Mouse (Mus musculus) hematopoietic stem cell, adult 5-6 weeks (primary cell): ENCODE data around the gene Ccn1. TPM values are rescaled to one million over a fixed set of nuclear protein-coding genes. Genes with fewer than 3 reads are reported as not detected.

ENCODE experiments used
- ATAC-seq, 2 experiments: fragments of 125-278 bp in 1 of 2; replicated peaks in 1 of 2; 2 replicates each; pipeline ENCODE4 v1.8.0; 2016 to 2017; ENCODE audit warnings: inconsistent platforms in 2 of 2, mild to moderate bottlenecking in 2 of 2, moderate number of reproducible peaks in 2 of 2, low read depth in 1 of 2, moderate TSS enrichment in 1 of 2; ENCODE audit not compliant: low FRiP score in 2 of 2, poor library complexity in 2 of 2, severe bottlenecking in 2 of 2, insufficient read depth in 1 of 2, low TSS enrichment in 1 of 2
- total RNA-seq: library from RNA; stranded (forward); fragments of 172-1452, 232-1000 nt; gene quantifications from 2 replicates; pipeline ENCODE4 v1.2.3, GENCODE M21; 2017

Ccn1 gene
- total RNA-seq, 1 experiment from 2014 or later: not detected

DNA sequence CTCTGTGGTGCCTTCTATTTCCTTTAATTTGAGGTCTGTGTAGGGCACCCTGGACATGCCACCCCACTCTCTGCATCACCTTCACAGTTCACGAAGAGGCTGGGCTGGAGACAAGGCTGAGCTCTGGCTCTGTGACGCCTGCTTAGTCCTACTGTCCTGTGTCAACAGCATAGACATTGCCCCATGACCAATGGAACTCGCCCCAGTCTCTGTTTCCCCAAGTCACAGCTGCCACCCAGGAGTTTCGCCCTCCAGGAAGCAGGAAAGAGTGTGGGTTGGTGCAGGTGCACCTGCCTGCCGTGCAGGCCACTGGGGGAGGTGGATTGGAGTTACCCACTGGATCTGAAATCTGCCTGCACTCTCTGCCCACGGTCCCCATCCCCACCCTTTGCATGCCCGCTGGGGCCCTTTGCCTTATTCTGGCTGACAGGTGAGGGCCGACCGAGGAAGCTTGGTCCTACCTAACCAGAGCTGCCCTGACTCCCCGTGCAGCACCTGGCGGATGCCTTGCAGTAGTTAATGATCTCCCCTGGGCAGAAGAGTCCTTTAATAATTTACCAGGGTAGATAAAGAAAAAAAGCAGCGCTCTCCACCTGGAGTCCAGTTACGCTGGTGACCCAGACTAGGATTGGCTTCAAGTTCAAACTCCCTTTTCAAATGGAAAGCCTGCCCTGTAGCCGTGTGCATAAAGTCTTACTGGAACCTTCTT, 15.6 kb downstream of the Ccn1 start:
- no peak for ATAC-seq

DNA sequence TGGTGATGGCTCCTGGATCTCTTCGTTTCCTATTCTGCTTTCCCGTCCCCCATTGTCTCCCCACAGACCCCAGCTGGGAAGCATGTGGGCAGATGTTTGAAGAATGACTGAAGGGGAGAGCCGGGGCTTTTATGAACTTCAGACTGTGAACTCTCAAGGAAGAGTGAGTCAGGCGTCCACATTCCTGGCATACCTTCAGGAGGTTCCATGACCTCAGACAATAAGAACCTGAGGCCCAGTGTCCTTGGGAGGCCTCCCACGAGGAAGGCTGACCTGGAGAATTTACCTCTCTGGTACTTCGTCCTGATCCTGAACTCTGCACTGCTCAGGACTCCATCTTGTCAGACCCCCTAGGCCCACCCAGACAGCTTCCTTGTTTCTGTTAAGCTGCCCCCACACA, 16.9 kb downstream of the Ccn1 start:
- ATAC-seq: no peak

DNA sequence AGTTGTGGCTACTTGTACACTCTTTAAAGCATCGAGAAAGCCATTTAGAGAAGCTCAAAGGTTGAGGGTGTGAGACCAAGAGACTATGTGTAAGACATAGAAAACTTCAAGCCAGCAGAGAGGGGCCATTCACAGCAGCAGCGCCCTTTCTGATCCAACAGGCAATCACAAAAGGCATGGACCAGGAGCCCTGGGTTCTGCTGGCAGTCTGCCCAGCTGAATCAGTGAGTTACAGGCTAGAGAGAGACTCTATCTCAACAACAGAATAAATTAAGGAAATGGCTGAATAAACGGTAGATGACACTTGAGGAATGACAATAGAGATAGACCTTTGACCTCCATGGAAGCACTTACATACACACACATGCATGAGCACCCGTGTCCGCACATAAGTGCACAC, 21.1 kb downstream of the Ccn1 start:
- ATAC-seq: no peak

DNA sequence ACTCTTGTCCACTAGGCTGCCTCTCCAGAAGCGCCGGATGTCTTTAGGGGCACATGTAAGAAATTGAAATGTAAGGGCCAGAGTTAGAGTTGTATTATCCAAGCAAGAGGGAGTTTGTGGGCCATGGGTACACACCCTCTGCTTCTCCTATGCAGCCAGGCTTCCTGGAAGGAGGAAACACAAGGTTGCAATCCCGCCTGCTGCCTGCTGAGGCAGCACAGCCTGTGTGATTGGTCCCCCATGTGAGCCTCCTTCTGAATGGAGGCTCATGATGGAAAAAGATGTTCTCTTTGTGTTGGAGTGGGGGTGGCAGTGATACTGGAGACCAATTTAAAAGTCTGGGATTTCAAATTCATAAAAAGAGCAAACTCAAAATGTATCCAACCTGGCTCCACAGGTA, 22.0 kb downstream of the Ccn1 start:
- peak; percentile 68 to 71 for ATAC-seq

DNA sequence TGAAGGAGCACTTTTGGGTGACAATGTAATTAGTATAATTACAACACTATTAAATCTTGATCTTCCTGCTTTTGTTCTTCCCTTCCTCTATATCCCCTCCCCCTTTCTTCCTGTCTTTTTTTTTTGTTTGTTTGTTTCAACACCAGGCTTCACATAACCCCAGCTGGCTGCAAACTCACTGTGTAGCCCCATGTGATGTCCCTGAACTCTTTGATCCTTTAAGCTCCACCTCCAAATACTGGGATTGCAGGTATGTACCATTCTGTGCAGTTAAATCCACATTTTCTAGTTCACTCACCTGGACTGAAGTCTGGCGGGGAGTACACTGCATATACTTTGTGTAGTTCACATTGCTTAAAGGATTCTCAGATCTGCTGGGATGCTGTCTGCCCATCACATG, 23.7 kb downstream of the Ccn1 start:
- no peak for ATAC-seq

DNA sequence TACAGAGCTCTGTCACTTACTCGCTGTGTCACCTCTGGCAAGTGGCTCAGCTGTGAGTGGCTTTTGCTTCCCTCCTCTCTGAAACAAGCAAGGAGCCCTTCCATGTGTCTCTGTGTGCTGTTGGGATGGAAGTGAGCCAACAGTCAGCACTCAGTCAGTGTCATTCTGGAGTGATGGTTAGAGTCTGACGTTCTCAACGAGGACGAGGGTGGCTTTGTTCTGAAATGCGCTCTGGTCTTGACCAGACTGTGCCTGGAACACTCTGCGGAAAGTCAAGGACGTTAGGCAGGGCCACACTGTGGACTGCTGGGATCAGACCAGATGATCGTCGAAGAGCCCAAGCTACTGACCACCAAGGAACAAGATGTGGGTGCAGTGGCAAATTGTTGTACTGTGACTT, 24.2 kb downstream of the Ccn1 start:
- ATAC-seq: no peak

DNA sequence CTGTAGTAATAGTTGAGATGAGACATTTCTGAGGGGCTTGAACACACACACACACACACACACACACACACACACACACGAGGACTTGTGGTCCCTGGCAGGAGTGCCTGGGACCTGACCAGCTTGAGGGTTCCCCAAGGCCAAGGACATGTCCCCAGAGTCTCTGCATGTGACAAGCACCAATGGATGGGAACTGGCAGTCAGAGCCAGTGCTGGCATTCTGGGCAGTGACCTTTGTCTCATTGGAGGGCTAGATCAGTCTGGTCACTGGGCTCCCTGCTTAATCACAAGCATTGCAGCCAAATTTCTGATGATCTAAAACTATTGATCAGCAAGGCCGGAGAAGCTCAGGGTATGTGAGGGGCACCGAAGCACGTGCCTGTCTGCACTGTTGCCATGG, 25.0 kb downstream of the Ccn1 start:
- no peak for ATAC-seq

DNA sequence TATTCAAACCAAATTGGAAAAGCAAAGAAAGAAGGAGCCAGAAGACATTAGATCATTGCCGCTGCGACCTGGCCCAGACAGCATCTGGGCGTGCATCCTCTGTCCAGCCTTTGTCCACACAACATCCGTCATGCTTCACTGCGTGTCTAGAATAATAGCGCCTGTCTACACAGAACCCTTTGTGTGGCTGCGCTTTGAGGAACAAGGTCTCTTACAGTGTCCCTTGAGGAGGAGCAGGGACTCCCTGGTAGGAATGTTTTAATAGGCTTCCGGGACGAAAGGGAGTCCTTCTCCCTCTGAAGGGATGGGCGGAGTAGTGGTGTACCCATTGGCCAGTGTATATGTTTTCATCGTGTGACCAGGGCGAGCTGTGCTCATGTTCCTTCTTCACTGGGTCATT, 26.7 kb downstream of the Ccn1 start:
- ATAC-seq: no peak

DNA sequence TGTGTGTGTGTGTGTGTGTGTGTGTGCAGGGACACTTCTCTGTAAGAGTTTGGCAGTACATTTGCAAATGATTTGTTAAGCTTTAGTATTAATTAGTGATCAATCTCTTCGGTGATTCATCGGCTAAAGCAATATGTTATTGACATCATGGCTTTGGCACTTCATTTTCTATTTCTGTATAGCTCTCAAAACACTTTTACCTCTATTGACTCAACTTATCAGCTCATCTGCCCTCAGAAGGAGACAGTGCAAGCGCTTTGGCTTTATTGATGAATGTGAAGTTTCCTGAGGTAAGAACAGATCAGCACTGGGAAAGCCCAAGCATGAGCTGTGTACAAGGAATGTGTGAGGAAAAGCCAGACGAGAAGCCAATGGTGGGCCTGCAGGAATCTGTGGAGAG, 28.6 kb downstream of the Ccn1 start:
- ATAC-seq: no peak

DNA sequence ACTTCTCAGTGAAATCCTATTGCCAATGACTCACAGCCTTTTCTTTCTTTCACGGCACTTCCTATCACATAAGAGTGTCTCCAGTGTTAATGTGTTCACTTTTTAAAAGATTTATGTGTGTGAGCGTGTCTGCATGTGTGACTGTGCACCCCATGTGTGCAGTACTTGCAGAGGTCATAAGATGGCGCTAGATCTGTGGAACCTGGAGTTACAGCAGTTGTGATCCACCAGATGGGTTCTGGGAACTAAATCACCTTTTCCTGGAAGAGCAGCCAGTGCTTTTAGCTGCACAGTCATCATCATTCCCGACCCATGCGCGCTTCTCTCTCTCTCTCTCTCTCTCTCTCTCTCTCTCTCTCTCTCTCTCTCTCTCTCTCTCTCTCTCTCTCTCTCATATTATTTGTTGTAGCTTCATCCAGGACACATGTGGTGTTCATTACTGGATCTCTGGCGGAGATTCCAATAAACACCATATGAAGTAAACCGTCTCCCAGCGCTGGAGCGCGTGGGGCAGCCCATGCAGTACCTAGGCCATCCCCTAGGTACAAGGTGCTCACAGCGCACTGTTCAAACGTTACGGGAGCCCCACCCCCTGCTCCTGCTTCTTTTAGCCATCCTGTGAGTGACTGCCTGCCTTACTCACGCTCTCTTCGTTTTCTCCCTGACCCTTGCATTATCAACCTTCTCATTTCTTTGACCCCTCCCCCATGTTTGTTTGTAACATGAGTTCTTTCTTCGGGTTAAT, 30.0 kb downstream of the Ccn1 start:
- ATAC-seq: no peak

DNA sequence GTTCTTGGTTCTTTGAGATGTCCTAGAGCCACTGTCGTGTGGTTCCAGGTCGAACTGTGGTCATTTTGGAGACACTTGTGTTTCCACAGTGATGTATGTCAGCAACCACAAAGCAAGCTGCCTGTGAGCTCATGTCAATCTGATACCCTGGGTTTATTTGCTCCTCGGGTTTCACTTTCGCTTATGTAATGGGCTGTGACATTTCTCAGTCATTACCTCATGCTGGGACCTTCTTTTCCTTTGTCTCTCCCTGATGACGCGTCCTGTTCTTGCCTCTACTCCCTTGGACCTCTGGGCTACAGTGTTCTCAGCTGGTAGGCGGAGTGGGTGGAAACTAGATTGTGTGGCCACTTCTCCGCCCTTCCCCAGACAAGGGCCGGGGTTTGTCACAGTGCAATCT, 31.5 kb downstream of the Ccn1 start:
- peak; percentile 50 to 61 for ATAC-seq

DNA sequence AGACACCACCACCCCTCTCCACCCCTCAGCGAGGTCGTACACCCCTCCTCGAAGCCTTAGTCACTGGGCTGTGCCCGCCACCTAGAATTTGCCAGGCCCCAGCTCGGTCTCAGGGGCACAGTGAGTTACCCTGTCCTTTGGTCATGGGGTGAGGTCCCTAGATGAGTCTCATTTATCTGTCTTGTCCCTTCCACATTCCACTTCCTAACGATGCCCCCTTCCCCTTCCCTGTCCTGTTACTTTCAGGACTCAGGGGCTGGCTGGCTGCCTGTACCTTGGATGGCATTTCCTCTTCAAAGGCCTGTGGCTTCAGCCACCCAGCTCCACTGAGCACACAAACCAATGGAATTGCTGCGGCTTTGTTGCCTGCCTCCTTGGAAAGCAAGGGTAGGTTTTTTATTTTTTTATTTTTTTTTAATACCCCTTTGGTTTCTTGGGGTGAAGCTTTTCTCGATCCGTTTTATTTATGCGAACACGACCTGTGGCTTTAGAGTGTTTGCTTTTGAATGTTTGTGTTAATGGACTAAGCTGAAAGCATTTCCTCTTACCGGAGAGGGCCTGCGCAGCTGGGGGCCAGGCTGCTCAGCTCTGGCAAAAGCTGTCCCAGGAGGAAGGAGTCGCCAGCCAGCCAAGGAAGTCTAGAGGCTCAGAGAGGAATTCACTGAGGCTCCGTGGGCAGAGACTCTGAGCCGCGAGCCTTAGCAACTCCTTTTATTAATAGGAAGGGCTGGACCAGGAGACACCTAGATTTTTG, 35.2 kb downstream of the Ccn1 start:
- ATAC-seq: peak in 1 of 2 experiments; percentile 35; a peak in 2 of 4 replicates

DNA sequence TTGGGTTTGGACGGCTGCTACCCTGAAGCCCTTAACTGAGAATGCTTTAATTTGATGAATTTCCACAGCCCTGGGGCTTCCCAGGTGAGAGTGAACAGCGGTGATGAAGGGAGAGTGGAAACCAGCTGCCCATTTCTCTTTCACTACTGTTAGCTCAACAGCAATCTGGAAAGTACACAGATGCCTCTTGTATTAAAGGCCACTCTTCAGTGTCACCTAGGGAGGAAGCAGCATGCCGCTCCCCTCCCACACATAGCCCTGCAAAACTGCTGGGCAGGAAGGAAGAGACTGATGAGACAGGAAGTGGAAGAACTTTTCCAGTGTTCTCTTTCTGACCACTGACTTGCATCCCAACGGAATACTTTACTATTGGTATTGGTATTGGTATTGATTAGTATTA, 36.5 kb downstream of the Ccn1 start:
- no peak for ATAC-seq

DNA sequence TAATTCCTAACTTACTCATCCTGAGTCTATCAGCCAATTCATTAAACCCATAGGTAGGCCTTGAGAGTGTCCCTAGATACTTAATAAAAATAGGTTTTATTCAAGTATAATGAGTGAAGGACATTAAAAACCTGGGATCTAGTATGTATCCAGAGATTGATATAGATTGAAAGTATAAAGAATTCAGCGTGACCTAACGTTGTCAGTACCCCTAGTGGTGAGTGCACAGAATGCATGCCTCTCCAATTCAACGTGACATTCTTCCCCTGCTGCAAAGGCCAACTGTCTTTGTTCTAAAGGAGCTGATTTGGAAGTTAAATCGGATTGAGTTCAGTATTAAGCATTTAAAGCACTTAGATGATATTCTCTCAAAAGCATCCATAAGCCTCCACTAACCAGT, 37.1 kb downstream of the Ccn1 start:
- peak; percentile 55 to 60; a peak in 2 of 4 replicates for ATAC-seq

DNA sequence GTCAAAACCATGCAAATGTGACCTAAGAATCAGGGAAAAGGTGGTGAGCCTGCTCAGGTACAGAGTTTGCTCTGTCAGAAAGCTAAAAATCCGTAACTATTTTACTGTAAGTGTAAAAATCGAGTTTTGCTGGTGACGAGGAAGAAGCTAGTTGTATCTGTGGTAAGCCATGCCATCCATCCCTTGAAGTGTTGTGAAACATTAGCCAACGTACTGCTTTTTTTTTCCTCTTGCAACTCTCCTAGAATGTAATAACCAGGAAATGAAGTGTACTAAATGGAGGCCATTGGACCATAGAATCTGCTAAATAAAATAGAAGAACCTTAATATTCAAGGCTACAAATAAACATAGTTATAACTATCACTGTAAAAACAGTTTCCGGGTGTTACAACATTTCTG, 41.5 kb downstream of the Ccn1 start:
- ATAC-seq: no peak

DNA sequence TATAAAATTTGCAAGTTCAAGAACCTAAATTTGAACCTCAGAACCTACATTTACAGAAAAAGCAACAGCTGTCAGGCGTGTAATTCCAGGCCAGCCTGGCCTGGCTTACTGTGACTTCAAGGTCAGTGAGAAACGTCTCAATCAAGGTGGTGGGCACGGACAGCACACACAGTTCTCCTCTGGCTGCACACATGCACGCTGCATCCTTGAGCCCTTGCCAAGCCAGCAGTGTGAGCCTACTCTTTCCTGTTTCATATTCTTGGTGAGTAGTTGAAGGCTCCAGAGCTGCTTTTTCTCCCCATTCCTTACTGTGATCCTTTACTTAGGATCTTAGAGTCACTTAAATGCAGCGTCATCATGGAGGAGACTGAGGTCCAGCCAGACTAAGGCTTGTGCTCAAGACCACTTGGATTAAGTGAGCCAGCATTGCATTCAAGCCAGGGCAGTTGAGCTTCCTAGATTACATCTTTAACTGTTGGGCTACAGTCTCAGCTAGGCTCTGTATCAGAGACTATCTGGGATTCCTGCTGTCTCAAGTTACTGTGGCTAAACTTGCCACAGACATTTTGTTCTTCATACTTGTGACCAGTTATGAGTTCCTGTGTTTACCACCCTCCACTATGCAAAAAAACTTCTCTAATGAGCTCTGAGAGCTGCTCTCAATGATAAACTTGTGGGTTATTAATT, 44.2 kb downstream of the Ccn1 start:
- no peak for ATAC-seq

DNA sequence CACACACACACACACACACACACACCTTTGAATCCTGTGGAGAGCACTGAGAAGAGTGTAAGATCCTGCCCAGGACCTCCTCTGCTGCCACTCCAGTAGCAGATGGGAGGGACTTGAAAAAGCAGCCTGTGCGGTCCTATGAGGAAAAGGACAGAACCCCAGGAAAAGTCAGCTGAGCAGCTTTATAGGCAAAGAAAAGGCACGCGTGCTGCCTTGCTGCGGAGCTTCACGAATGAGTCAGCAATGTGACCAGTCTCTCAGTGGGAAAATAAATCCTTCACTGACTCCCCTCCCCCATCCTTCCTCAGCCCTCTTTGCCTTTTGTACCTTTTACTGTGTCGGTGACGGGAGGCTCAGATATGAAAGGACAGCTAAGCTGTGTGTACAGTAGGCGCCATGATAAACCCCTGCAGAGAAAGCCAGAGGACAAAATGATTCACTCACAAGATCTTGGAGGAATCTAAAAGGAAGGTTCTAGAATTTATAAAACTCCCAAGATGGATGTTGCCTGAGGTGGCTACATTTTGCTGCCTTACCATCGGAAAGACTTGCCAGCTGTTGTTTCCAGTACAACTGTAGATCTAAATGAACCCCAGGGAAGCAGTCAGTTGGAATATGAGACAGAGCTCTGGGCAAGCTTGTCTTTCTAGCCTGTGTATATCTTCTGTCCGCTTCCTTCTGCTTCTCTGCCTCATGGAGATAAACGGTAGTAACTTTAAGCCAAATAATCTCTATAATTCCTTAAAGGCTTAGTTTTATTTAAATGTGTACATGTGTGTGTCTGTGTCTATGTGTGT, 47.2 kb downstream of the Ccn1 start:
- peak in 1 of 2 experiments; percentile 44; a peak in 3 of 4 replicates for ATAC-seq
